Mouse (Mus musculus): ENCODE measurements around the gene Krtap19-5. TPM values are rescaled to one million over a fixed set of nuclear protein-coding genes. Genes with fewer than 3 reads are reported as not detected.

Gene Krtap19-5
- polyA plus RNA-seq (2017; shearing (Covaris generic)) = not detected

DNA sequence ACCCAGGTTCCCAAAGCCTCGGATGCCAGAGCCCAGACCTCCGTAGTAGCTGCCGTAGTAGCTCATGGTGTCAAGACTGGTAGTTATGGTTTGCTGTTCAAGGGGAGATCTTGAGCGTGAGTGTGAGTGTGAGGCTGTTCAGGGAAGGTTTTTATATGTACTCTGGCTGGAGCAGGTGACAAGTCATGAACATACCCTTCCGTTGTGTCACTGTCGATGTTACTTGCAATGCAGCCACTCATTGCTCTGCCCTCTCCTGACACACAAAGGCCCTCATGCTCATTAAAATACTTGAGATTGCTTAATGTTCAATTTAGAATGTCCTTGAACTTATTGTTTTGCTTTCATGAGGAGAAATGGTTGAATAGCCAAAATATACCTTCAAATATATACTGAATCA lies at the start of gene Krtap19-5:
Krtap19-5 (minus strand) TSS at position 101 of the 400 bp plus-strand sequence.

DNA sequence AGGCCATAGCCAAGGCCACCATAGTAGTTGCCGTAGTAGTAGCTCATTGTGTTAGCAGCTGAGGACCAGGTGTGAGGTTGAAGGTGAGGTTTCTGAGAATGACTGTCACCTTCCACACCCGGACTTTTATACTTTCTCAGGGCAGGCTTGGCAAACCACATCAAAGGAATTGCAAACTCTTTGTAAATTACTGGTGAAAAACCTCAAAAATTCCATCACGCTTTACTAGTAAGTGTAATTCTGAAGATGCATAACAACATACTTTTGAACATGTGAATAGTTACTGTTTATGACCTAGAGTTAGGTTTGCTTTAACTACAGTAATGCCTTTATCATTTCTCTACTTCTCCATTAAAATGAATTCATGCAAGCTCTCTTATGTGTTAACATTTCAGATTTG lies 35.9 kb upstream of the Krtap19-5 start, which contains the start of gene Krtap19-9b:
Krtap19-9b (minus strand) TSS at position 101 of the 400 bp plus-strand sequence.

DNA sequence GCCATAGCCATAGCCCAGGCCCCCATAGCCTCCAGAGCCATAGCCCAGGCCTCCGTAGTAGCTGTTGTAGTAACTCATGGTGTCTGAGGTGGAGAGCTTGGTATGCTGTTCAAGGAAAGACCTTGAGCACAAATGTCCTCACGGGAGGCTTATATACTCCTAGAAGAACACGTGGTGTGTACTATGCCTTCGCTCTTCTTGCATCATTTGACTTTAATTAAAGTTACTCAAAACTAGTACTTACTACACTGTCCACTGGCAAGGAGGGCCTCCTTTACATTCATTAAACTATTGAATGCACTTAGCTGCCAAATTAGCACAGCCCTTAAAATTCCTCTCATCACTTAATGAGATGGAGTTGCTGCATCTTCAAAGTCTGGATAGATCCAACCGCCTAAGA lies 11.3 kb downstream of the Krtap19-5 start, which contains the start of gene Krtap19-4:
Krtap19-4 (minus strand) TSS at position 101 of the 400 bp plus-strand sequence.

DNA sequence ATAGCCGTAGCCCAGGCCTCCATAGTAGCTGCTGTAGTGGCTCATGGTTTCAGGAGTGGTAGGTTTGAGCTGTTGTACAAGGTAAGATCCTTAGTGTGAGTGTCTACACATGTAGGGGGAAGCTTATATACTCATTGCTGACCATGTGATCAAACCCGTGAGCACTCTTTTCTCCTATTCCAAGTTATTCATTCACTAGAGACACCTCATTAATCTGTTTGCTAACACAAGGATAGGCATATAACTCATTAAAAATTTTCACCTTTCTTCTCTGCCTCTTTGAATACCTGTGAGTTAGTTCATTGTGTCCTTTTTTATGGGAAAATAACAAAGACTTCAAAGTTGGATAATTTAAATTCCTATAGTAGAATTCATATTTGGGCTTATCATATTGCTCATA lies 18.3 kb downstream of the Krtap19-5 start, which contains the start of gene Krtap19-3:
Krtap19-3 (minus strand) TSS at position 101 of the 400 bp plus-strand sequence.

DNA sequence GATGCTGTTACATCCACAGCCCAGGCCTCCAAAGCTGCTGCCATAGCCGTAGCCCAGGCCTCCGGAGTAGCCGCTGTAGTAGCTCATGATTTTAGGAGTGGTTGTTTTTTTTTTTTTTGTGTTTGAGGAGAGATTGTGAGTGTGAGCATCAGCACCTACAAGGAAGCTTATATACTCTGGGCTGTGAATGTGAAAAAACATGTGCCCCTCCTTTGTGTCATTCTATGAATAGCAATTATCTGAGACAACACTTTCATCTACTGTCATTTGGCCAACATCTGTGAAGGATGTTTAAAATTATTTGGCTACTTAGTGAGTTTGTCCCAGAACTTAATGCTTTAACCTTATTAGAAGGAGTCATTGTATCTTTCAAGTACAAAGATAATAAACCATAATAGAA lies 22.1 kb downstream of the Krtap19-5 start, which contains the start of gene Krtap19-2:
Krtap19-2 (minus strand) TSS at position 101 of the 400 bp plus-strand sequence.

DNA sequence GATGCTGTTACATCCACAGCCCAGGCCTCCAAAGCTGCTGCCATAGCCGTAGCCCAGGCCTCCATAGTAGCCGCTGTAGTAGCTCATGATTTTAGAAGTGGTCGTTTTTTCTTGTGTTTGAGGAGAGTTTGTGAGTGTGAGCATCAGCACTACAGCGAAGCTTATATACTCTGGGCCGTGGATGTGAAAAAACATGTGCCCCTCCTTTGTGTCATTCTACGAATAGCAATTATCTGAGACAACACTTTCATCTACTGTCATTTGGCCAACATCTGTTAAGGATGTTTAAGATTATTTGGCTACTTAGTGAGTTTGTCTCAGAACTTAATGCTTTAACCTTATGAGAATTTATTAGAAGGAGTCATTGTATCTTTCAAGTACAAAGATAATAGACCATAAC lies 26.9 kb downstream of the Krtap19-5 start, which contains the start of gene Krtap19-1:
Krtap19-1 (minus strand) TSS at position 101 of the 400 bp plus-strand sequence.

Other genes starting within 250 kb of the Krtap19-5 start
- gene Krtap26-1, start 248.7 kb downstream of the Krtap19-5 start, polyA plus RNA-seq (2017; shearing (Covaris generic)) = not detected
- not detected for gene Krtap27-1, start 224.8 kb downstream of the Krtap19-5 start, polyA plus RNA-seq (2017; shearing (Covaris generic))
- gene 2310061N02Rik, start 188.5 kb downstream of the Krtap19-5 start, polyA plus RNA-seq (2017; shearing (Covaris generic)) = not detected
- not detected for gene Krtap13-1, start 167.6 kb downstream of the Krtap19-5 start, polyA plus RNA-seq (2017; shearing (Covaris generic))
- gene Krtap13, start 144.8 kb downstream of the Krtap19-5 start, polyA plus RNA-seq (2017; shearing (Covaris generic)) = not detected
- gene 2310034C09Rik, start 137.6 kb downstream of the Krtap19-5 start, polyA plus RNA-seq (2017; shearing (Covaris generic)) = not detected
- gene 2310057N15Rik, start 122.3 kb downstream of the Krtap19-5 start, polyA plus RNA-seq (2017; shearing (Covaris generic)) = not detected
- gene Gm5965, start 118.6 kb downstream of the Krtap19-5 start, polyA plus RNA-seq (2017; shearing (Covaris generic)) = not detected
- gene Gm20741, start 84.2 kb downstream of the Krtap19-5 start, polyA plus RNA-seq (2017; shearing (Covaris generic)) = not detected
- not detected for gene Krtap15, start 76.2 kb downstream of the Krtap19-5 start, polyA plus RNA-seq (2017; shearing (Covaris generic))
- not detected for gene Krtap14, start 70.3 kb downstream of the Krtap19-5 start, polyA plus RNA-seq (2017; shearing (Covaris generic))
- gene Krtap19-1, start 27.0 kb downstream of the Krtap19-5 start, polyA plus RNA-seq (2017; shearing (Covaris generic)) = not detected
- not detected for gene Krtap19-2, start 22.2 kb downstream of the Krtap19-5 start, polyA plus RNA-seq (2017; shearing (Covaris generic))
- not detected for gene Krtap19-3, start 18.4 kb downstream of the Krtap19-5 start, polyA plus RNA-seq (2017; shearing (Covaris generic))
- not detected for gene Krtap19-4, start 11.4 kb downstream of the Krtap19-5 start, polyA plus RNA-seq (2017; shearing (Covaris generic))
- gene Krtap19-9b, start 35.8 kb upstream of the Krtap19-5 start, polyA plus RNA-seq (2017; shearing (Covaris generic)) = not detected
- not detected for gene Krtap16-3, start 66.4 kb upstream of the Krtap19-5 start, polyA plus RNA-seq (2017; shearing (Covaris generic))
- gene Krtap22-2, start 114.3 kb upstream of the Krtap19-5 start, polyA plus RNA-seq (2017; shearing (Covaris generic)) = not detected
- gene Gm10229, start 118.8 kb upstream of the Krtap19-5 start, polyA plus RNA-seq (2017; shearing (Covaris generic)) = not detected
- not detected for gene Krtap6-1, start 135.2 kb upstream of the Krtap19-5 start, polyA plus RNA-seq (2017; shearing (Covaris generic))
- gene Gm10228, start 145.0 kb upstream of the Krtap19-5 start, polyA plus RNA-seq (2017; shearing (Covaris generic)) = not detected
- not detected for gene Krtap6-5, start 151.4 kb upstream of the Krtap19-5 start, polyA plus RNA-seq (2017; shearing (Covaris generic))
- not detected for gene 1110025L11Rik, start 167.5 kb upstream of the Krtap19-5 start, polyA plus RNA-seq (2017; shearing (Covaris generic))
- not detected for gene Krtap6-3, start 187.6 kb upstream of the Krtap19-5 start, polyA plus RNA-seq (2017; shearing (Covaris generic))
- gene Gm6358, start 244.4 kb upstream of the Krtap19-5 start, polyA plus RNA-seq (2017; shearing (Covaris generic)) = not detected

All from CD4-positive, CD25-positive, alpha-beta regulatory T cell, adult 9 weeks (primary cell).